Mouse (Mus musculus) testis, postnatal 10 days (tissue): Measurements from ENCODE around the gene Rps21.

Experiments used
- DNase-seq: peaks from one replicate; pipeline ENCODE4 v3.0.0; 2021; ENCODE audit warnings: low spot score

Gene Rps21

GRCm38 (mm10) chr2:180257001-180257521, at the start of gene Rps21:
Gene Rps21 (plus strand): TSS chr2:180257377.
- DNase-seq = peak; percentile 97

GRCm38 (mm10) chr2:180207840-180208239, 49.3 kb upstream of the Rps21 start:
- DNase-seq = no peak

GRCm38 (mm10) chr2:180208976-180209375, 48.2 kb upstream of the Rps21 start:
- DNase-seq = no peak

DNA sequence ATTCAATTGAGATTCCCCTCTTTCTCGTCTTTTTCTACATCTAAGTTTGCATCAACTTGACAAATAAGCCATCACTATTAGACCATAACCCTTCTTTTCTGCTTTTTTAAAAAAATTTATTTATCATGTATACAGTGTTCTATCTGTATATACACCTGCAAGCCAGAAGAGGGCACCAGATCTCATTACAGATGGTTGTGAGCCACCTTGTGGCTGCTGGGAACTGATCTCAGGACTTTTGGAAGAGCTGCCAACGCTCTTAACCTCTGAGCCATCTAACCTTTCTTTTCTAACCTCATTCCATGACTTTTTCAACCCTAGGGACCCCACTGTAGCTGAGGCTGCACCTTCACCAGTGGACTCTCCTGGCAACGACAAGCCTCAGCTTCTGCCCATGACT, 44.9 kb upstream of the Rps21 start:
- DNase-seq = no peak

DNA sequence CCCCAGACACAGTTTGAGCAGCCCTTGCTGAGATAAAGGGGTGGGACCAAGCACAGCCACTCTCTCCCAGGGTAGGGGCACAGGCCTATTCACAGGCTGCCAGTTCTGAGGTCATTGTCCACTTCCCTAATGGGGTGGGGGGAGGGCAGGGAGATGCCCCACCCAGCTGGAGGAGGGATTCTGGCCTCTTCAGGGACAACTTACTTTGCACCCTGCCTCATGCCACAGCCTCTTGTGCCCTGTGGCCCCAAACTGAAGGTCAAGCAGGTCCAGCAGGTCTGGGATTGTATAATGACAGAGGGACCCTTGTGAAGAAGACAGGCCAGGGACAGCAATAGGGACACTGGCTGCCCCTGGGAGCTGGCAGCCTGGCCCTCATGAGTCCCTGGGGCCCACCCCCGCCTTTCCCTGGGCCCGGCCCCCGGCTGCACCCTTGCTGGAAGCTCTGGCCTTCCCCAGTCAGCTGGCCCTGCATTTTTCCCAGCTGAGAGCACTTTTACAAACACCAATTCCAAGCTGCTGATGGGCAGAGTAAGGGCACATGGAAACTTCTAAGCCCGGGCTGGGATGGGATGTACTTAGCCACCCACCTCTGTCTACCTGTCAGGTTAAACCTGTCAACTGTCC, 42.7 kb upstream of the Rps21 start:
- no peak for DNase-seq

- DNase-seq = peak; percentile 74
Observed at GRCm38 (mm10) chr2:180215011-180215461, 42.1 kb upstream of the Rps21 start.

DNA sequence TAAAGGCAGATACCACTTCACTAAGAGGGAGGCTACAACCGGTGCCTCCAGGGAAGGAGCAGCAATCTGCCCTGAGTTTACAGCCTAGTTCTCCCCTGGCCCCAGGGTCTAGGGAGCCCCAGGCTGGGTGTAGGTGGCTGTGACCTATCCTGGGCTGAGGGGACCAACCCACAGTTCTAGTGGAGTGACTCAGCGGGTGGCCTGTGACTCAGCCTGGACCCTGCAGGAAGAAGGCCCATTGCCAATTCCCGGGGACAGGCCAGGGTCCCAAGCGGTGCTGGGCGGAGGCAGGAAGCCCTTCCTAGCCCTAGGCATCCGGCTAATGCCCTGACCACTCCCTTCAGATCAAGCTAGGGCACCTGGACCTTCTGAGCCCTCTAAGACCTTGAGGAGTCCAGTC, 41.2 kb upstream of the Rps21 start:
- no peak for DNase-seq

DNA sequence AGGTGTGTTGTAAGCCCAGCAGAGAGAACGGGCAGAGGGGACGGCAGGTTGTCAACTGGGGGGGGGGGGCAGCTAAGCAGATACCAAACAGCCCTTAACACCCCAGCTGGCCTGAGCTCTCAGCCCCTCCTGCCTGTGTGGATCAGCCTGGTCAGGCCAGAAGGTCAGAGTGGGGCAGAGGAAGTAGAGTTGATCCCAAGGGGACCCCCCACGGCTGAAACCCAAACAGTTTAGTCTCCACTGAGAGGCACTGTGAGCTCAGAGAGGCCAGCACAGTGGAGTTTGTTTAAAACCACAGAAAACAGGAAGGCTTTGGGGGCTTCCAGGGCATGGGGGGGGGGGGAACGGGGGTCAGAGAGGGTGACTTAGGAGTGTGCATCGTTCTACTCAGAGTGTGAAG, 40.3 kb upstream of the Rps21 start:
- no peak for DNase-seq

DNA sequence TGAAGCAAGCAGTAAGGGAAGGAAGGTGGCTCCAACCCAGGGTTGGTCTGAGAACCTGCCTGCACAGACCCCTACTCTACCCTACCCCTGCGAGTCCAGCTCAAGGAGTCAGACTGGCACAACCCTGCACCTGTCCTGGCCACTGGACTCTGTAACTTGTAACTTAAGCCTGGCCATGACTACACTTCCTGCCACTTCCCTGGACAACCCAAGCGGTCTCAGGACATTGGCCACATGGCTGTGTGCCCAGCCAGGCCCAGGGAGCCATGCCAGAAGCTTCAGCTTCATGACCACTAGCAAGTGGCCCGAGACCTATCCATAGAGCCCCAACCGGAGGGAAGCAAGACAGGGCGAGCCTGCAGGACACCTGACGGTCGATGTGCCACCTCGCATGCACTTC, 39.6 kb upstream of the Rps21 start:
- DNase-seq = peak; percentile 66

GRCm38 (mm10) chr2:180218241-180218640, 38.9 kb upstream of the Rps21 start:
- DNase-seq = no peak

DNA sequence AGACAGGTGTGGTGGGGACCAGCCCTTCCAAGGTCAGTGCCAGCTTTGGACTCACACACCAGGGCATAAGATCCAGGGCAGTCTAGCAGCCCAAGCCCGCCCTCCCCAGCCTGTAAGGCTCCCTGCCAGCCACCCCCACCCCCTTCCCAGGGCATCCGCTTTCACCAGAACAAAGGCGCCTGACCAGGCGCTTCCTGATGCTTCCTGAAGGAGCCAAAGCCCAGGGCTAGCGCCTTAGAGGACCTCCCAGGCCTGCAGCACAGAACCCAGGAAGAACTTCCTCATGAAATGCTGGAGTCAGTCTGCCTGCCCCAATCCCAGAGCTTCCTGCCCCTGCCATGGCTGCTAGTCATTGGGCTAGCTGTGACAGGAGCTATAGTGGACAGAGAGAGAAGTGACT, 38.5 kb upstream of the Rps21 start:
- DNase-seq = no peak

GRCm38 (mm10) chr2:180219145-180219943, 37.8 kb upstream of the Rps21 start:
- DNase-seq = no peak

DNA sequence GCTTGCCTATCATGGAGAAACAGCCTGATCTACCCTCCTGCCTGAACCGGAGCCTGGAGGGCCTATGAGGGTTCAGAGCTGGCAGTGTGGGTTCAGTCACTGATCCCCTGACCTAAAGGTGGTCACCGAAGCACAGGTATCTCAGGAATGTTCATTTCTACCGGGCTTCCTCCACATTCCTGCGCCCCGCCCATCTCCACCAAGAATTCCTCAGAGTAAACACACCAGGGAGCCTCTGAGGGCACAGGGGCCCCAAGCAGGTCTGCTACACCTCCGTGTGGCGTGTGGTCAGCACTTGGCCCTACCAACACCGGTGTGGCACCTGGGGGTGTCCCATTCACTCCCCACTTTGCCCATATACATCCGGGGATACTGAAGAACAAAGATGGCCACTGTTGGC, 37.0 kb upstream of the Rps21 start:
- no peak for DNase-seq

- DNase-seq = peak; percentile 47
Observed at GRCm38 (mm10) chr2:180221051-180221450, 36.1 kb upstream of the Rps21 start.

GRCm38 (mm10) chr2:180222250-180222649, 34.9 kb upstream of the Rps21 start:
- DNase-seq = peak; percentile 64

GRCm38 (mm10) chr2:180224647-180225043, 32.5 kb upstream of the Rps21 start:
- DNase-seq = no peak

DNA sequence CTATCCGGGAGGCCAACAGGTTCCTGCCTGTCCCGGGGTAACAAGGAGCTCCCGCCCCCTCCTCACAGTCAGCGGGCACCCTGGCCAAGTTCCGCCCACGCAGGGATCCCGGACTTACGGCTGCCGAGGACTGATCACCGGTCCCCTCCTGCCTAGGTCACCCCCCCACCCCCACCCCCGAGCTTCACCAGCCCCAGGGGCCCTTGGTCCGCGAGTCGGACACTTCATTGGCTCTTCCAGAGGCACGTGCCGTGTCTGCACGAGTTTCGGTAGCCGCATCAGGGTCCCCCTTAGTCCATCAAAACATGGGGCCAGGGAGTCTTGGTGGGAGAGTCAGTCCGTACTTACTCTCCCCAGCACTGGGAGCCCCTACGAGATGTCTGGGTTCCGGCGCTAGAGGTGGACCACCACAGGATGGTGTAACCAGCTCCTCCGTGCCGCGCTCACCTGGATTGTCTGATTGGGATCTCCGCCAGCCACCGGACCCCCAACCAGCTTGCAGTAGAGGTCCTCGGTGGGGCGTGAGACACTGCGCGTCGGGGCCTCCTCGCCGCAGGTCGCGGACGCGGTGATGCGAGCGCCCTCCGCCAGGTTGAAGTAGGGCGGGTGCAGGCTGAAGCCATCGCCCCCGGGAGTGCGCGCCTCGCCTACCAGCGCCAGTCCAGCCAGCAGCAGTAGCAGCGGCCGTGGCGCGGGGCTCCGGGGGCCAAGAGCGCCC, 32.0 kb upstream of the Rps21 start:
- DNase-seq = peak; percentile 70

DNA sequence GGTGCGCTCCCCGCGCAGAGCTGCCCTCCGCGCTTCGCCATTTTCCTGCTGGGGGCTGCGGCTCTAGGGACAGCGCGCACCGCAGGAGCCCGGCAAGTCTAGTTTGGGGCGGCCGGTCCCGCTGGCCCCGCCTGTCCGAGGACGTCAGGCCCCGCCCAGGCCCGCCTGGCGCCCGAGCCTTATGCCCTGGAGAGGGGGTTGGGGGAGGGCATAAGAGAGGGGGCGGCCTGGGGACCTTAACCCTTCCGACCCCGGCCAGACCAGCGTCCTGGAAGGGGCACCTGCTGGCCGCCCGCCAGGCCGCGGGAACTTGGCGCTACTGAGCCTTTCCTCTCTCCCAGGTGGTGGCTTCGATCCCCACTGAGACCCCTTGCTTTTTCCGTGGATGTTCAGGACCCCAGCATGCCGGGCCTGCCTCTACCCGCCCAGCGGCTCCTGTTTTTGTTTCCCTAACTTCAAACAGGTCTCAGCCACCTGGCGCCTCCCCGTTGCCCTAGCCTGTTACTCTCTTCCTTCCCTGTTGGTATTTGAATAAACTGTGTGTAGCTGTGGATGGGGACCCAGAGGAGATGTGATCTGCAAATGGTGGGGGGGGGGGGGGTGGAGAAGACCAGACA, 31.3 kb upstream of the Rps21 start, which contains the start of gene Lama5:
TSS of gene Lama5 (minus strand) at position 98 of the 617 bp plus-strand sequence.
- peak; percentile 80 for DNase-seq

GRCm38 (mm10) chr2:180227262-180228059, 29.7 kb upstream of the Rps21 start:
- peak; percentile 78 for DNase-seq

DNA sequence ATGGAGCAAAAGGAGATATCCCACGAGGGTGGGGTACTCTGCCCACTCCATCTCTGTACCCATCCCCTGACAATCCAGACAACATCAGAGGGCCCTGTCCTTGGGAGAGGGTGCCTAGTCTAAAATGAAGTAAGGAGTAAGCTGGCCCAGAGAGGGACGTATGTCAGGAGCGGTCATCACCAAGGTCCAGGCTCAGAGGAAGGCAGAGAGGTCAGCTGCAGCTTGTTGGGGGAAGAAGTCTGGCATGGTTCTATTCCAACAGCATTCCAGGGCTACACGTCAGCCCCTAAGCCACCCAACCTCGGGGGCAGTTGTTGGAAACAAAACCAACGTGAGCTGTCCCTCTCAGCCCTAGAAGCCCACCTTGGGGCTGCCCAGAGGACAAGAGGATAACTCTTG, 29.1 kb upstream of the Rps21 start:
- peak; percentile 42 for DNase-seq

GRCm38 (mm10) chr2:180228592-180228991, 28.6 kb upstream of the Rps21 start:
- DNase-seq = peak; percentile 58
